Mouse (Mus musculus) WW6 (cell line): Measurements from ENCODE around the gene Noa1.

Experiments
- DNase-seq: peaks from one replicate; pipeline ENCODE4 v3.0.0-alpha.2; 2013; ENCODE audit warnings: low read depth, low spot score

Noa1 gene

GRCm38 (mm10) chr5:77254402-77254801, 55.5 kb downstream of the Noa1 start:
- no peak for DNase-seq

- no peak for DNase-seq
Observed at GRCm38 (mm10) chr5:77253154-77253553, 56.7 kb downstream of the Noa1 start.

- DNase-seq, result no peak
Observed at GRCm38 (mm10) chr5:77252115-77252827, 57.6 kb downstream of the Noa1 start.

GRCm38 (mm10) chr5:77251656-77252055, 58.2 kb downstream of the Noa1 start:
- no peak for DNase-seq

GRCm38 (mm10) chr5:77250083-77250482, 59.8 kb downstream of the Noa1 start:
- DNase-seq, result no peak

GRCm38 (mm10) chr5:77245787-77246671, 63.9 kb downstream of the Noa1 start:
- no peak for DNase-seq

GRCm38 (mm10) chr5:77245463-77245786, 64.5 kb downstream of the Noa1 start:
- DNase-seq, result no peak

GRCm38 (mm10) chr5:77244331-77244987, 65.4 kb downstream of the Noa1 start:
- no peak for DNase-seq
